8 mouse cellular contexts compared by ENCODE assay signal in the genomic region with DNA sequence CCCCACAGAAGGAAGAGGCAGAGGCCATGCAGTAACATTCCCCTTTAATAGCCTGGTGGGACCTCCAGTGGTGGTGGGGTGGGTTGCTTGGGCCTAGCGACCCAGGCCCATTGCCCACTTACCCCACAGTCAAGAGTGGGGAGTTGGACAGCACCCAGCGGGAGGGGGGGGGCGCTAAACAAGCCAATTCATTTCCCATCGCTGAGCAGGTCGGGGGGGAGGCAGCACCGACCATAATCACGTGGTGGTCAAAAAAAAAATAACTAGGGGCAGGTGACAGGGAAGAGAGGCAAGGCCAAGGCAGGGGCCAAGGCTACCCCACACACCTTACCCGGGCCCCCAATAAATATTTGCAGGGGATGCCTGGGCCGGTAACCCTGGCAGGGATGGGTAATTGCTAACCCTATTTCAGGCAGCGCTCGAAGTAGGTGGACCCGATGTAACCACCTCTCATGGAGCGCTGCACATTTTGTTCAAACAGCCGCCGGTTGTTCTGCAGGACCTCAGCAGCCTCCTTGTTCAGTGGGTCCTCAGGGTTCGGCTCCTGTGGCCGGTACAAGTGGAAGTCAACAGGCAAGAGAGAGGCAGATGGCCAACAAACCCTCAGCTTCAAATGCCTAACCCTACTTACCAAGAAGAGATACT. TPM values are rescaled to one million over a fixed set of nuclear protein-coding genes. Genes with fewer than 3 reads are reported as not detected.
DNase-seq lines count a peak whose midpoint lies in the region; ATAC-seq and TF ChIP-seq lines count a peak whose summit lies in the region.

No protein-coding gene starts in this region.

- H3K4me3 ChIP-seq in heart, embryonic 11.5 days (ENCODE audit: low read depth, low read length): peak overlapping the region; percentile 55
- H3K4me3 ChIP-seq in spleen, adult 2 months (ENCODE audit: extremely low read depth, insufficient read depth, insufficient read length): no peak overlapping the region
- peak overlapping the region; percentile 64; the same call in 1 of the 2 replicates for H3K4me3 ChIP-seq in intestine, embryonic 15.5 days (replicated peaks)
- peak overlapping the region; percentile 53 for H3K4me3 ChIP-seq in neural tube, embryonic 14.5 days (ENCODE audit: low read depth, low read length)

- DNase-seq in heart, postnatal 25 days (ENCODE audit: low spot score): no peak
- peak in 1 of 2 experiments; percentile 17 for DNase-seq in spleen, adult 2 months (ENCODE audit: low read depth in 1 of 2, low spot score in 2 of 2)
- DNase-seq in spleen, postnatal 36 days (ENCODE audit: low spot score in 2 of 2): no peak
- DNase-seq in gastrocnemius, postnatal 25 days: no peak
- no peak for DNase-seq in frontal cortex, postnatal 10 days (ENCODE audit: low spot score in 2 of 2)

- no peaks in the 10 kb centered on the region for H3K27me3 ChIP-seq in heart, embryonic 11.5 days (ENCODE audit: control insufficient read depth, insufficient read depth, low read length)
- no peaks in the 10 kb centered on the region for H3K27me3 ChIP-seq in spleen, adult 2 months (ENCODE audit: control insufficient read depth, insufficient read depth, low read length)
- H3K27me3 ChIP-seq in intestine, embryonic 15.5 days (replicated peaks): no peaks in the 10 kb centered on the region
- no peaks in the 10 kb centered on the region for H3K27me3 ChIP-seq in neural tube, embryonic 14.5 days (ENCODE audit: control insufficient read depth, insufficient read depth, low read length)

- WGBS in heart, embryonic 11.5 days (ENCODE audit: insufficient replicate concordance): 87% methylated on average over 17 of the region's 17 CpGs
- WGBS in spleen, adult 2 months: 83% methylated on average over 17 of the region's 17 CpGs
- 82% methylated on average over 17 of the region's 17 CpGs for WGBS in intestine, embryonic 15.5 days
- WGBS in neural tube, embryonic 14.5 days: 80% methylated on average over 17 of the region's 17 CpGs

- no peaks in the 10 kb centered on the region for H3K9me3 ChIP-seq in heart, embryonic 11.5 days (replicated peaks; ENCODE audit: control insufficient read depth, low read length)
- no peaks in the 10 kb centered on the region for H3K9me3 ChIP-seq in intestine, embryonic 15.5 days
- no peaks in the 10 kb centered on the region for H3K9me3 ChIP-seq in neural tube, embryonic 14.5 days (ENCODE audit: control insufficient read depth, low read length)

- peak overlapping the region; percentile 82 for H3K4me2 ChIP-seq in heart, embryonic 11.5 days
- peak overlapping the region; percentile 84 for H3K4me2 ChIP-seq in intestine, embryonic 15.5 days (replicated peaks)
- H3K4me2 ChIP-seq in neural tube, embryonic 14.5 days (ENCODE audit: low read depth, low read length): peak overlapping the region; percentile 87

- intact Hi-C loops in heart, postnatal 25 days (cut with DNase I): loop anchor here (2.0 to 10.0 kb wide), 2 partner anchors 19 to 561 kb away; a partner anchor contains a TSS

- H3K4me1 ChIP-seq in heart, embryonic 11.5 days (ENCODE audit: control insufficient read depth, insufficient read depth, low read length): peaks cover 21% of the 10 kb centered on the region
- peaks cover 14% of the 10 kb centered on the region; the same call in 1 of the 2 replicates for H3K4me1 ChIP-seq in spleen, adult 2 months (ENCODE audit: control insufficient read depth, insufficient read depth, insufficient read length)
- H3K4me1 ChIP-seq in intestine, embryonic 15.5 days (replicated peaks): peaks cover 31% of the 10 kb centered on the region
- peaks cover 25% of the 10 kb centered on the region for H3K4me1 ChIP-seq in neural tube, embryonic 14.5 days (ENCODE audit: control insufficient read depth, insufficient read depth, low read length)

- ATAC-seq in heart, embryonic 11.5 days (replicated peaks; ENCODE audit: insufficient number of reproducible peaks, low FRiP score, low TSS enrichment): no peak
- ATAC-seq in intestine, embryonic 15.5 days: no peak
- ATAC-seq in neural tube, embryonic 14.5 days (ENCODE audit: low read depth): peak; percentile 0; the same call in 1 of the 2 replicates

- no peak for TF ChIP-seq CTCF in spleen, adult 2 months (IDR thresholded peaks at IDR 0.05; ENCODE audit: extremely low read depth, insufficient read depth, insufficient read length, insufficient replicate concordance)

- TF ChIP-seq POLR2A in spleen, adult 2 months (IDR thresholded peaks at IDR 0.05; ENCODE audit: low read depth, low read length): no peak

- 0 out of 2 replicates have a peak overlapping the region, but pooled peaks have one; percentile 23 for H3K9ac ChIP-seq in heart, embryonic 11.5 days (ENCODE audit: low read depth, low read length)
- H3K9ac ChIP-seq in intestine, embryonic 15.5 days: peak overlapping the region; percentile 8
- H3K9ac ChIP-seq in neural tube, embryonic 14.5 days (replicated peaks; ENCODE audit: low read depth, low read length): peak overlapping the region; percentile 81; the same call in 1 of the 2 replicates

- peaks cover 27% of the 10 kb centered on the region for H3K36me3 ChIP-seq in heart, embryonic 11.5 days (ENCODE audit: control insufficient read depth, insufficient read depth, low read length)
- H3K36me3 ChIP-seq in spleen, adult 2 months (ENCODE audit: control insufficient read depth, insufficient read depth, low read length): peaks cover 22% of the 10 kb centered on the region
- peaks cover 31% of the 10 kb centered on the region for H3K36me3 ChIP-seq in intestine, embryonic 15.5 days
- peaks cover 34% of the 10 kb centered on the region for H3K36me3 ChIP-seq in neural tube, embryonic 14.5 days (ENCODE audit: control insufficient read depth, insufficient read depth, low read length)

- H3K27ac ChIP-seq in heart, embryonic 11.5 days (ENCODE audit: low read depth, low read length): peak overlapping the region; percentile 23
- peak overlapping the region; percentile 2; the same call in 1 of the 2 replicates for H3K27ac ChIP-seq in spleen, adult 2 months (ENCODE audit: insufficient read depth, low read length)
- H3K27ac ChIP-seq in intestine, embryonic 15.5 days: peak overlapping the region; percentile 93
- H3K27ac ChIP-seq in neural tube, embryonic 14.5 days (ENCODE audit: low read depth, low read length): peak overlapping the region; percentile 49

RNA-seq across cellular contexts. Expression of a gene that starts 0.7 kb away (rescaled TPM):
- 148 and 149 TPM in 2 replicates for polyA plus RNA-seq in heart, embryonic 11.5 days (2014; fragmentation: Nextera tagmentation; extraction: Ambion mirVana)
- total RNA-seq in heart, postnatal 25 days (2021): 100 to 1,000 TPM; 120 to 122 TPM
- polyA plus RNA-seq in spleen, adult 2 months (2012; rRNA removed): 40.2 and 41.1 TPM in 2 replicates
- polyA plus RNA-seq in intestine, embryonic 15.5 days (2015; fragmentation: Nextera tagmentation; extraction: Ambion mirVana): 162 and 177 TPM in 2 replicates
- 196 and 199 TPM in 2 replicates for polyA plus RNA-seq in neural tube, embryonic 14.5 days (2014; fragmentation: Nextera tagmentation; extraction: Ambion mirVana)
- 10 to 100 TPM; 76.1 to 89.9 TPM for total RNA-seq in gastrocnemius, postnatal 25 days (2021)

RNA-seq across cellular contexts. Expression of a gene that starts 2.7 kb away (rescaled TPM):
- 172 and 174 TPM in 2 replicates for polyA plus RNA-seq in heart, embryonic 11.5 days (2014; fragmentation: Nextera tagmentation; extraction: Ambion mirVana)
- total RNA-seq in heart, postnatal 25 days (2021): 100 to 1,000 TPM; 190 to 199 TPM
- 62.7 and 90.8 TPM in 2 replicates for polyA plus RNA-seq in spleen, adult 2 months (2012; rRNA removed)
- 109 and 118 TPM in 2 replicates for polyA plus RNA-seq in intestine, embryonic 15.5 days (2015; fragmentation: Nextera tagmentation; extraction: Ambion mirVana)
- polyA plus RNA-seq in neural tube, embryonic 14.5 days (2014; fragmentation: Nextera tagmentation; extraction: Ambion mirVana): 142 and 146 TPM in 2 replicates
- total RNA-seq in gastrocnemius, postnatal 25 days (2021): 100 to 1,000 TPM; 132 to 138 TPM

RNA-seq across cellular contexts. Expression of a gene that starts 19.2 kb away (rescaled TPM):
- polyA plus RNA-seq in heart, embryonic 11.5 days (2014; fragmentation: Nextera tagmentation; extraction: Ambion mirVana): 1.5 and 1.7 TPM in 2 replicates
- total RNA-seq in heart, postnatal 25 days (2021): under 1 TPM; 0.39 to 0.48 TPM
- 0.76 and 1.1 TPM in 2 replicates for polyA plus RNA-seq in spleen, adult 2 months (2012; rRNA removed)
- polyA plus RNA-seq in intestine, embryonic 15.5 days (2015; fragmentation: Nextera tagmentation; extraction: Ambion mirVana): 2.1 and 2.5 TPM in 2 replicates
- 8.4 and 9.0 TPM in 2 replicates for polyA plus RNA-seq in neural tube, embryonic 14.5 days (2014; fragmentation: Nextera tagmentation; extraction: Ambion mirVana)
- under 1 TPM; 0.54 to 0.75 TPM for total RNA-seq in gastrocnemius, postnatal 25 days (2021)

RNA-seq across cellular contexts. Expression of a gene that starts 25.5 kb away (rescaled TPM):
- 13.6 and 16.0 TPM in 2 replicates for polyA plus RNA-seq in heart, embryonic 11.5 days (2014; fragmentation: Nextera tagmentation; extraction: Ambion mirVana)
- total RNA-seq in heart, postnatal 25 days (2021): 10 to 100 TPM in 1 of 2 experiments, 1 to 10 TPM in 1; 7.3 to 10.9 TPM
- polyA plus RNA-seq in spleen, adult 2 months (2012; rRNA removed): 24.5 and 34.5 TPM in 2 replicates
- 20.7 and 21.2 TPM in 2 replicates for polyA plus RNA-seq in intestine, embryonic 15.5 days (2015; fragmentation: Nextera tagmentation; extraction: Ambion mirVana)
- polyA plus RNA-seq in neural tube, embryonic 14.5 days (2014; fragmentation: Nextera tagmentation; extraction: Ambion mirVana): 36.0 and 40.5 TPM in 2 replicates
- 1 to 10 TPM; 2.7 to 4.9 TPM for total RNA-seq in gastrocnemius, postnatal 25 days (2021)

RNA-seq across cellular contexts. Expression of a gene that starts 36.4 kb away (rescaled TPM):
- polyA plus RNA-seq in heart, embryonic 11.5 days (2014; fragmentation: Nextera tagmentation; extraction: Ambion mirVana): 252 and 256 TPM in 2 replicates
- total RNA-seq in heart, postnatal 25 days (2021): 10 to 100 TPM; 86.8 to 96.2 TPM
- 272 TPM in 2 replicates for polyA plus RNA-seq in spleen, adult 2 months (2012; rRNA removed)
- polyA plus RNA-seq in intestine, embryonic 15.5 days (2015; fragmentation: Nextera tagmentation; extraction: Ambion mirVana): 218 and 244 TPM in 2 replicates
- 251 and 280 TPM in 2 replicates for polyA plus RNA-seq in neural tube, embryonic 14.5 days (2014; fragmentation: Nextera tagmentation; extraction: Ambion mirVana)
- 10 to 100 TPM; 59.1 to 60.7 TPM for total RNA-seq in gastrocnemius, postnatal 25 days (2021)

Comparison
In these comparisons a context has a peak if more than half of its experiments do, and no peak if none do; other contexts are left out.
1. H3K27ac ChIP-seq: peak in every context shown above with its lines; median percentile 93 in intestine, embryonic 15.5 days; 49 in neural tube, embryonic 14.5 days; 23 in heart, embryonic 11.5 days; 2 in spleen, adult 2 months.
2. H3K9ac ChIP-seq: peak in every context shown above with its lines; median percentile 81 in neural tube, embryonic 14.5 days; 23 in heart, embryonic 11.5 days; 8 in intestine, embryonic 15.5 days.